Mouse (Mus musculus): ENCODE results near the gene Lcn12.

Lcn12 gene

DNA sequence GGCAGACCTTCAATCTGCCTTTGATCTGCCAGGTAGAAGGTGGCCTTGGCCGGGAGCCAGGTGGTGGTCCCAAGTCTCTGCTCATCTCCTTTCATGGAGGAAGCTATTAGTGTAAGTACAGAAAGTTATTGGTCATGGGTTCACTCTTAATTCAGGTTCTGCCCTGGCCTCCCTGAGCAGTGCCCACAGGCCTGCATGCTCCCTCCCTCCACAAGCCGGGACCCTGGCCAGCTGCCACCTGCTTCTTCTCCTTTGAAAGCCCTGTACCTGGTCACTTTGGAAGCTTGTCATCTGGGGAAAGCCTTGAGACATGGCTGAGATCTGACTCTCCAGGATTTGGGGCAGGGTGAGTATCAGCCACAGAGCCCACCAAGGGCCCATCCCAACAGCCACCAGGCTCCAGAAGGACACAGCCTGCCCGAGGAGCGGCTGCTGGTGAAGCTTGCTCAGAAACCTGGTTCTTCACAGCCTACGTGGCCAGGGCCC is at the start of gene Lcn12:
Gene Lcn12, minus strand, starts transcription at position 436 of the 486 bp plus-strand sequence.
- no peak for DNase-seq

DNA sequence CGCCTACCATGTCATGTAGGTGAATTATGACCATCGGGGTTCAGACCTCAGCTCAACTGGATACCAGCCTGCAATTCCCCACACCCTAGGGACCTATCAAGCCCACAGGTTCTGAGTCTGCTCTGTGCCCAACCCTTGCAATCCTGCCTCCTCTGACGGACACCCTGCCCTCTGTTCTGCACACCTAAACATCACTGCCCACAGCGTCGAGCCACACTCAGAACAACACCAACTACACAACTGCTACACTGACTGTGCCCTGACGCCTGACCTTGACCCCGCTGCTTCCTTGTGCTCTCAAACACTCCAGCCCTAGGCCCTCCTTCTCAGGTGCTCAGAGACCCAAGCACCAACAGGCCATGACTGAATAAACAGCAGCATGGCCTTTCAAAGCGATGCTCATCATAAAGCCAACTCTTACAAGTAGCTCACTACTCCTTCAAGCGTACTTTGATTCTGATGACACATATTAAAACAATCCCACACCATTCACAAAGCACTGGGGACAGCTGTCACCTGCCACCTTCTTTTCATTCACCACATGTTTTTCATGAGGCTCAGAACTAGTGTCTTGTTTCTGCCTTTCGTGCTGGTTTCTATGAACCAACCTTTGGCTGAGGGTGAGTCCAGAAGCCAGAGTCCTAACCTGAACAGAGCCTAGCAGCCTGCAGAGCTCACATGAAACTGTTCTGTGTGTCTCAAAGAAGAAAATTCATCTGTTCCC is 48.1 kb upstream of the Lcn12 start:
- no peak for DNase-seq

DNA sequence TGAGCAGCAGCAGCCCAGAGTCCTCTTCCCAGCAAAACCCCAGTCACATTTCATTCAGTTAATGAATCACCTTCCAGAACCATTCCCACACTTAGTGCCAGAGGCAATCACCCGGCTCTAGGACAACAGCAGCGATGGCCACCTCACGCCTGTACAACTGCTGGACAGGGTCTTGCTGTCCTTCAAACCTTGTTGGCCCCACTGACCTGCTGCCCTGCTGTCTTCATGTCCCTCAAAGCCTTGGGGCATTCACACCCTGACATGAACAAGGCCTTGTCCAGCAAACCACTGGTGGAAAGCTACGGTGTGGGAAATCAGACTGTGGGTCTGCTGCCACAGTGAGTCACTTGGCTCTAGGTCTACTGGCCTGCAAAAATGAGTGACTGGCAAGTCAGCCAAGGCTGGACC is 46.8 kb upstream of the Lcn12 start:
- peak; percentile 95 for DNase-seq

DNA sequence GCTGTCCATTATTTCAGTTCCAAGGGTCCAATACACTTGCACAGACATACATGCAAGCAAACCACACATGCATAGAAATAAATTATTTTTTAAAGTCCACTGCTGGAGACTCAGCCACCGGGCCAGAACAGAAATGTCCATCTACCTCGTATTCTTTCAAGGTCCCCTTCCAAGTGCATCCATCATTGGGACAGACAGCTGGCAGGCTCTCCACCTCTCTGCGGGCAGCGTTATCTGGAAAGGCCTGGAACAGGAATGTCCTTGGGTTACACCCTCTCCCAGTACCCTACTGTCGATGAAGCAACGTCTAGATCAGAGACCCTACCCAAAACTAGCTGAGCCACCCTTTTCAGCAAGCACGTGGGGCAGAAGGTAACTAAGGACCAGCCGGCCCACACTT is 42.8 kb upstream of the Lcn12 start:
- DNase-seq = no peak

DNA sequence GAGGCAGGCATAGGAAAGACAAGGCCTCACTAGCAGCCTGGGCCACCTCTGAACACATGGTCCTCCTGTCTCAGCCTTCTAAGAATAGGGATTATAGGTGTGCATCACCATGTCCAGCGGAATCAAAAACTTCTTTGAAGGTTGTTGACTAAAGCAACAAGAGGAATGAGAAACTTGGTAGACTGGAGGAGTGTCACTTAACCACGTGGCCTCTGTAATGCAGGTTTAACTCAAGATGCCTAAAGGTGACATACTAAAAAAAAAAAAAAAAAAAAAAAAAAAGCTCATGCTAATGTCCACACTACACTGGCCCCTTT is 41.1 kb upstream of the Lcn12 start:
- DNase-seq = no peak

DNA sequence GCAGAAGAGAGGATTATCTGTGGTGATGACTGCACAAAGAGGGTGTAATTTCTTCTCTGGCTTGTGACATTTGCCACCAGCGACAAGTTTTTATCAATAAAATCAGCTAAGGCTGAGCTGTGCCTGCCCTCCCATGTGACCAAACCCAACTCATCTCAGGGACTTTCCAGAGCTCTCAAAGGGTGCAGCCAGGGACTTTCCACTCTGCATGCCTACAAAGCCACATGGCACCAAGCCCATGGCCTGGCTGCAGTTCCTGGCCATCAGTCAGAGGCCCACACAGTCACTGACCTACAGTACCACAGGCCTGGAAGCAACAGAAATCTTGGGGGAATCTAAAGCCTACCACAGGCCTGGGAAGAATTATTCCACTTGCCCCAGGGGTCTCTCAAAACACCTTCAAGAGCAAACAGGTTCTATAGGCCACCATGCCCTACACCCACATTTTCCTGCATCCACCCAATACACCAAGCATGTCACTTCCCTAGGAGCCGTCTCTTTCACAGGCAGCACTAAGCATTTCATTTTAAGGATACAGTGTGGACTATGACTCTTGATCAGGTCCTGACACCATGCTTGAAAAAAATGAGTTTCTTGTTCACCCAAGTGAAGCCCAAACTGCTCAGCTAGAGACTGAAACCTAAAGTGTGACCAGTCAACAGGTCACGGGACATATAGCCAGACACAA is 40.6 kb upstream of the Lcn12 start:
- peak; percentile 99 for DNase-seq

DNA sequence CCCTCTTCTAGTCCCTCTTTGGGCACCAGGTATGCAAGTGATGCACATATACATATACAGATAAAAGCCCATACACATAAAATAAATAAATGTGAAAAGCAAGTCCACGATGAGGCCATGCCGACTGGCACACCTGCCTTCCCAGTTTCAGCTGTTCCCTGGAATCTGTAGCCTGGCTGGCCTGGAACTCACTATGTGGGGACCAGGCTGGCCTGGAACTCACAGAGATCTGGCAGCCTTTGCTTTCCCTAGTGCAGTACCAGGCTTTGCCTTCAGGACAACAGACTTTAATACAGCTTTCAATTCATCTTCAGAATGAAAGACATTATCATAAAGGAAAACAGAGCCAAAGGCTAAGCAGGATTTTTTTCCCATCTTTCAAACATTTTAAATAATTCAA is 40.0 kb upstream of the Lcn12 start:
- no peak for DNase-seq

DNA sequence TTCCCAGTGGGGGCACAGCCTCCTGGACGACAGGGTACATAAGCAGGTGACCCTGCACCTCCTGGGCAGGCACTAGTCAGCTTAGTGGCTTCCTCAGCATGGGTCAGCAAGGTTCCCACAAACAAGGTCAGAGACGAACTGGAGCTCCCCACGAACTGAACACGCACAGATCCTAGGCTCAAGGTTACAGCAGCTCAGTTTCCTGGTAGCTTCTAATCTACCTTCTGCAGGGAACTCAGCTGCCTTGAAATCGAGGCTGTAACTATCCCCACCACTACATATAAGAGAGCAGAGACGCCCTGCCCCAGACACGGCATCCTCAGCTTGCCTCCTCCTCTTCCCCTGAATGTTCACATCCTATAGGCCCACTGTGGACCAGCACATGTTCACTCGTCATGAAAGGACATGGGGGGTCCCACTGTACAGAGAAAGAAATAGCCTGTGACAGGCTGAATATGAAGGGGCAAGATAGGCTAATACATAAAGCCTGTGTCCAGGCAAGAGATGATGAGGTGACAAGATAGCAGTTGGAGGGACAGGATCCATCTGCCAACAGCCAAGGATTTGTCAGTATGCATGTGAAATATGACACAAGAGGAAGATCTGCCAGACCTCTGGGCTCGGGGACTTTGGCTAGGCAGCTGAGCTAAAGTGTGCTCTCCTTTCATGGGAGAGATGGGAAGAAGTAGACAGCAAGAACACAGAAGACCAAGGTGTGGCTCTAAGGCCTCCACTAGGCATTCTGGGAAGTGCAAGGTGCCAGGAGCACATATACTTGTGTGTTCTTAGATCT is 33.0 kb upstream of the Lcn12 start:
- no peak for DNase-seq

DNA sequence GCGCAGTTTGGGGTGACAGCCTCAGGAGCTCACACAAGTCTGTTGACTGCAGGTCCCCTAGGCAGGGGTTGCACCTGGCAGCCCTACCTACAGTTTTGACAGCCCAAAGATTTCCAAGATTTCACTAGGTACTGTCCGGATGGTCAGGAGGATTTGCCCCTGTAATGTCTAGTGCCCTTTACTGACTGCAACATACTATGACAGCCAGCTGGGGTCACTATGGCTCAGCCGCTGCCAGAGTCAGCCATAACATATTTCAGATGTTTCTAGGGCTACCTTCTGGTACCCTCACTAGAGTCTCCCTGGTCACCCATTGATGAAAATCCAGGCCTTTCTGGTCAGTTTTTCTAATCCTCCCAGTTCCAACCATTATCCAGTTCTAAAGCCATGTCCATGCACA is 16.2 kb upstream of the Lcn12 start:
- DNase-seq = no peak

DNA sequence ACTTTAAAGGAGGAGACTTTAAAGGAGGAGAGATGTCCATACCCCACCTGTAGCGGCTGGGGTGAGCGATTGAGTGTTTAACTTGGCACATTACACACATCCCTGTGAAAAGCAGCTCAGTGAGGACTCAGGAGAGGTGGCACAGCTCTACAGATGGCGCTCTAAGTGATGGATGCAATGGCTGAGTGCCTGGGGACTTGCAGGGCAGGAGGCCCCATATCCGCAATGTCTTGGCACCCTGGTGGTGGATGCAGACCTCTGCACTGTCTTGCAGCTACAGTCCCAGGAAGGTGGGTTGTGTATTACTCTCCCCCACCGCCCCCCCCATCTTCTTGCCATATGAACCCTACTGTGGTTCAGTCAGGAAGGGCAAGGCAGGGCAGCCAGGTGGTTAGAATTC is 13.3 kb upstream of the Lcn12 start:
- DNase-seq = no peak

DNA sequence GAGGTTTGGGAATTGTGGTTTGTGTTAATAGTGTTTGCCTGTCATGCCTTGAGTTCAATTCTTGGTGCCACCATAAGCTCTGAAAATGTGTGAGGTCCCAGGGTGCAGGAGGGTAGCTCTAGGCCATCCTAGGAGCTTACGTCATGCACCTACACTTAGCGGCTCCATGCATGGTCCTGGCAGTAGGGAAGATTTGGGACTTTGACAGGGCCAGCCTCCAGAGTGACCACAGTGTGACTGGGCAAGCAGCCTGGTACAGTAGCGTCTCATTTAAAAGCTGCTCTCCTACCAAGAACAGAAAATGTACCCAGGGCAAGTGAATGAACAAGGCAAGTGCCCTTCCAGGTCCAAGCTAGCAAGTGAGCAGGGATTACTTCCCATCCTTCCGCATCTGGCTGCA is 12.1 kb upstream of the Lcn12 start:
- no peak for DNase-seq

DNA sequence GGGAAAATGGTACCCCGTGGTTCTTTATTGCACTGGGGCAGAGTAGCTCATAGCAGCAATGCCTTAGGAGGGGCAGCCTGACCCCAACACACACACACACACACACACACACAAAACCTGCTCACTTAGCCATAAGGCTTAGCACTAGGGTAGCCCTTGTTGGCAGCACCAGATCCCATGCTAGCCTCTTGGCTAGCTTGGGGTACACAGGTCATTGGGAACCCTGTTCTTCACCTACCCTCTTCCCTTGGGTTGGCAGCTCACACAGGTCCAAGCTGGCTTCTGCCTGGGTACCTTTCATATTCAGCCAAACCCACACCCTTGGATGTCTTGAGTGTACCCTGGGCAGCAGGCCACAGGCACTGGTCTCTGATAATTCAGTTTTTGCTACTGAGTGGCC is 11.3 kb upstream of the Lcn12 start:
- no peak for DNase-seq

DNA sequence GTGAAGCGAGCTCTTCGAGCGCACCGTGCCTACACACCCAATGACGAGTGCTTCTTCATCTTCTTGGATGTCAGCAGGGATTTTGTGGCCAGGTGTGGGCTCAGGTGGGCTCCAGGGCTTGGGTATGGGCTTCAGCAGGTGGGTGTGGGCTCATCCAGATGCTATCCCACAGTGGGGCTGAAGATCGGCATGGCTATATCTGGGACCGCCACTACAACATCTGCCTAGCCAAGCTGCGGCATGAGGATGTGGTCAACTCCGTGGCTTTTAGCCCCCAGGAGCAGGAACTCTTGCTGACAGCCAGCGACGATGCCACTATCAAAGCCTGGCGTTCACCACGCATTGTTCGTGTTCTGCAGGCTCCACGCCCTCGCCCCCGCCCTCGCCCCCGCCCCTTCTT is 10.8 kb upstream of the Lcn12 start:
- DNase-seq = no peak

DNA sequence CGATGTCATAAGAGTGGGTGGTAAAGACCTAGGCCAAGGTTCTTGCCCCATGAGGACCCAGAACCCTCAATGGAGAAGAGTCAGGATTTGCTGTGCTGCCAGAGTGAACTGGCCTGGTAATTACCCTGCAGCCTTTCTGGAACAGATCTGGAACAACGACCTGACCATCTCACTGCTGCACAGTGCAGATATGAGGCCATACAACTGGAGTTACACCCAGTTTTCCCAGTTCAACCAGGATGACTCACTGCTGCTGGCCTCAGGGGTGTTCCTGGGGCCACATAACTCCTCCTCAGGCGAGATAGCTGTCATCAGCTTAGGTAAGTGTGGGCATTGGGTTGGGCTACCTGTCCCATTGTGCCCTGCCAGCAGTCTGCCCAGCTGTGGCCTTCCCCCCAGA is 9.0 kb upstream of the Lcn12 start:
- no peak for DNase-seq

DNA sequence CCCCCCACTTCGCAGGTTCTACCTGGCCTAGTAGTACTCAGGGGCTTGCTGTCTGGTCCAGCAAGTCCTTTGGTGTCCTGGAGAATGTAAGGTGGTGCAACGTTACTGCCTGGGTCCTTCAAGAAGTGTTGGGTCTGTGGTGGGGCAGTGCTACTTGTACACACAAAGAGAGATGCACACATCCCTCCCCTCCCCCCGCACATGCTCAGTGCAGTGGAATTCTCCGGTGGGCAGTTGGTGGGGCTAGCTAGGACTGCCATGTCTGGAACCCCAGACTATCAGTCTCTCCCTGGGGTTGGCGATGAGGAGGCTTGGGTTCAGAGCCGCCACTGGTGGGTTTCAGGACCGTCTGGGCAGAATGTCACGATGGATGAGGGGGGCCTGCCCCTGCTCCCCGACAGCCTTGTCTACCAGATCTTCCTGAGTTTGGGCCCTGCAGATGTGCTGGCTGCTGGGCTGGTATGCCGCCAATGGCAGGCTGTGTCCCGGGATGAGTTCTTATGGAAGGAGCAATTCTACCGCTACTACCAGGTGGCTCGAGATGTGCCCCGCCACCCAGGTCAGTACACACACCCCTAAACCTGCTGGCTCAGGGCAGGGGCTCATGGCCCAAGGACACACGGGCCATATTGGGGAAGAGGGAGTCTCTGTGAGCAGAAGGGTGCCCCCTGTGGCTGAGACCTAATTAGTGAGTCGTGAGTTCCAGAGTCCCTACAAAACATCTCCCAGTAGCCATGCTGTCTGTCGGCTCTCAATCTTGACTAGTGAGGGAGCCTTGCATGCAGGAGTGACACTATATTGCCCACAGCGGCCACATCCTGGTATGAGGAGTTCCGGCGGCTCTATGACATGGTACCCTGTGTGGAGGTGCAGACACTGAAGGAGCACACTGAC is 8.1 kb upstream of the Lcn12 start, which contains the start of gene C8g:
Gene C8g, minus strand, starts transcription at position 127 of the 894 bp plus-strand sequence.
- no peak for DNase-seq

DNA sequence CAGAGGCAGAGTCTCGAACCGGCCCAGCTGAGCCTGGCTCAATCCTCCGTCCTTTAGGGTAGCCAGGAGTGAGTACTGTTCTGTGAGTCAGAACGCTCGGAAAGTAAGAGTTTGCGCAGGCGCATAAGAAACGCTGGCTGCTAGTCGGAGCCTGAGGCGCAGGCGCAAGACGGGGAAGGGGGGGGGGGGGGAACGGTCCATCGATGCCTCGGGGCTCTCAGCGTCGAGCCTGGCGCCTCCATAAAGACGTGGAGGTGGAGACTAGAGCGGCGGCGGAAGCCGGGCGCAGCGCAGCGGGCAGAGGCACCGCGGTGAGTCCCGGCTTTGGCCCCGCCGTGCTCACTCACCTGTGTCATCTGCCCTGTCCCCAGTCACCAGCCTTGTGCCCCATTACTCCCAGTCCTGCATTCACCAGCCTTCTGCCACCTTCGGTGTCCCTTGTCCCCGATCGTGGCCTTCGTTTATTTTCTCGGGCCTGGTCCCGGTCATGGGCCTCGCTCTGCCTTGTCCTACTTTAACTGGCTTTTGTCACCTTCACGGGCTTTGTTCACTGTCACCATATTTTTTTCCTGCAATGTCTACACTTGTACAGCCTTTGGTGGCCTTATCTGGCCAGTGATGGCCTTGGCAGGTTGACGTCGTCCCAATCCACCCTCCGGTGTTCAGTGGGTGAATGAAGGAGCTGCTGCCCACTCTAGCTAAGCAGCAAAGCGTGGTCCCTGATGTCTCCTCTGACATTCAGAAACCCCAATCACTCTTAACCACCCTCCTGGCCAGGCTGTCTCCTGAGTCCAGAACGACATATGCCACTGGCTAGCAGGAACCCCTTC is 7.1 kb upstream of the Lcn12 start, which contains the start of gene Fbxw5:
Gene Fbxw5, plus strand, starts transcription at position 175 of the 830 bp plus-strand sequence.
- peak; percentile 99 for DNase-seq

DNA sequence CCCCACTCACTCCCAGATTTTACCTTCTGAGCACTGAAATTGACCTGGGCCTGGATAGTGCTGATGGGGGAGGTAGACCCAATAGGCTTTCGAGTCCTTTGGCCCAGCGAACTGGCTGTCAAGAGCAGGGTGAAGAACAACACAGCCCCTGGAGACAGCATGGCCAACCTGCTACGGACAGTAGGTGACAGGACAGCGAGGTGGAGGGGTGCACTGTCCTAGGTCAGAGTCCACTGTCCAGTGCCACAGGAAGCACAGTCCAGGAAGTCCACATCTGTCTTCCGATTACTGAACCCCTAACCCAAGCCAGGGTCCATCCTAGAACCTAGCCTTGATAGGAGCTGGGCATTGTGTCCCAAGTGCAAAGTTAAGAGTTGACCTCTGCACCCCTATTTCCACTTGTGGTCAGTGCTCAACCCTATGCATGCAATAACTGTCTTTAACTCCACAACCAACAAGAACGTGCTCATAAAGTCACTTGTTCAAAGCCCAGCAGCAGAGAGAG is 6.4 kb upstream of the Lcn12 start:
- DNase-seq = peak; percentile 94

DNA sequence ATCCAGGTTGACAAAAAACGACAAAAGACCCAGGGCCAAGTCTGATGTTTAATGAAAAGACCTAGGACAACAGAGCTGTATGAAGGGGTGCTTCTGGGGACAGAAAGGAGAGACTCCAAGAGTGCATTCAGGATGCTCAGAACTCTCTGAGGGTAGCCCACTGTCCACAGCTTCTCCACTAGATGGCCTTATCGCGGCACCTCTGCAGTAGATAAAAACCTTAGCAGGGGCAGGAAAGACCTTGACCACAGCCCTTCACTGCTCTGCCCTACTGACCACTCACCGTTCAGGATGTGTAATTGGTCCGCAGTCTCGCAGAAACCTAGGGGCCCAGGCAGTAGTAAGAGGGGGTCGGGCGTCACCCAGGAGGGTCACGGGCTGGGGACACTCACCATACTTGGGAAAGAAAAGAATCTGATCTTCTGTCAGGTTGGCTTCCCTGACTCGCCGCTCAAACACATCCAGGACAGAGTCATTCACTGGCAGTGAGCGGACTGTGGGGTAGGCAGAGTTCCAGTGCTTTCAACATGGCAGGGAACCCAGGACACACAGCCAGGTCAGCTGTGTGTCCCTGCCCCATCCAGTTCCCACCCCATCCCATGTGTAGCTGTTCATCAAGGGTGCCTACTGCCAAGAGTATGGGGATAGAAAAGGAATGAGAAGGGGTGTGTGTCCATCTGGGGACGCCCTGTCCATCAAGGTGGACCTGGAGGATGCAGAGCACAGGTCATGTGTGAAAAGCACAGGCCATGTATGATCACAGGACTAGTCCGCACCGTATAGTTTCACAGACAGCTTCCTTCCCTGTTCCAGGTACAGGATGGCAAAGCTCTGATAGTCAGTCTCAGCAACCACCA is 5.1 kb upstream of the Lcn12 start:
- peak; percentile 94 for DNase-seq

DNA sequence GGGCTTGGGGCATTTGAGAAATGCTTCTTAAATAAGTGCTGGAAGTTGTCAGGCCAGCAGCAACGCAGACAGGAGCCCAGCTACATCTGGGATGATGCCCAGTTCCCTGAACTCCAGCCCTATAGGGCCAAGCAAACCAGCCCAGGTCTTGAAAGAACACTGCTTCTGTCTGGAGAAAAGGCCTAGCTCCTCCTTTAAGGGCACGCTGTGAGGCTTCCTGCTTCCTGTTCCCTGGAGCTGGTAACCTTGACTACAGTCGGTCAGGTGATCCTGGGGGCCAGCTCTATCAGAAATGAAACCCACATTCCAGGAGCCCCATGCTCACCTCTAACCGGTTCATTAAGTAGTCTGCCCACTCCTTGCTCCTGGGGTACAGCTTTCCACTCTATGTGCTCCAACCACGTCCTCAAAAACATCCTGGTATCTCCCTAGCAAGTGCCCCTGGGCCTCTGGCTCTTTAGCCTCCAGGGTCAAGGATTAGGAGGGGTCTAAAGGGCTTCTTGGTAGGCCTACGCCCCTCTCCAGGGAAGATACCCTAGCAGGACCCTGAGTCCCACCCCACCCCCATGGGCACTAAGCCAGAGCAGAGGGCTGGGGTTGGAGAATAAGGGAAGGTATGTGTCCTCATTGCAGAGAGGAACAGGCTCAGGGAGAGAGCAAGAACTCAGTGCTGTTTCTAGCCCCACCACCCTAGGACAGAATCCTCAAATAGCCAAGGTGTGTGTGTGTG is 4.3 kb upstream of the Lcn12 start:
- no peak for DNase-seq

DNA sequence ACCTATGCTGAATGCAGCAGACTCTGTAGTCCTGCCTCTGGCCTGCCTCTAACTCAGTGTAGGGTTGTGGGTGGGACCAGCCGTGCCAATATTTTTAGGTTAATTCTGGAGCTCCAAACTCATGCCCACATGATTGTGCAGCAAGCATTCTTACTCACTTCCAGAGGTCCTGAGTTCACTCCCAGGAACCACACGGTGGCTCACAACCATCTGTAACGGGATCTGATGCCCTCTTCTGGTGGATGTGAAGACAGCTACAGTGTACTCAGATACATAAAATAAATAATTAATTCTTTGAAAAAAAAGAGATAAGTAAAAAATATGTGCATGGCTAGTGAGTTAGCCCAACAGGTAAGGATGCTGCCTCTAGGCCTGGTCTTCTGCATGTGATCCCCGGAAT is 2.8 kb upstream of the Lcn12 start:
- no peak for DNase-seq
